Mouse (Mus musculus): Measurements from ENCODE around the gene Lrrtm4. TPM values are rescaled to one million over a fixed set of nuclear protein-coding genes. Genes with fewer than 3 reads are reported as not detected.

The Lrrtm4 gene
- polyA plus RNA-seq, 1 experiment: not detected

DNA sequence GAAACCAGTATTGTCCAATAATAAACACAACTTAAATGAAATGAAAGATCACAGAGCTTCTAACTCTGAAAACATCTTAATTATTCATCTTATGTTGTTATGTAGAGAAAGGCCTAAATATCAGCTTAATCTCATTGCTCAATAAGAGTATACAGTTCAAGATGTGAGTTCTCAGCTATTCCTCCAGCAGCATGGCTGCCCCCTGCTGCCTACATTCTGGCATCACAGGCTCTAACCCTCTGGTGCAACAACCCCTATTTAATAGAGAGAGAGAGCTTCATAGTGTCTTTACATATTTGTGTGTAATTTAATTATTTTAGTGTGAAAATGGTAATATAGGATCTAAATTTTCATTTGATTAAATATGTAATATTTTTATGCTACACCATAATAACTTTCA, 767.6 kb downstream of the Lrrtm4 start:
- TF ChIP-seq CTCF (IDR thresholded peaks at IDR 0.05; ENCODE audit: low read depth, low read length) (no peak), POLR2A (IDR thresholded peaks at IDR 0.05; ENCODE audit: borderline replicate concordance, low read depth, low read length) (no peak)
- Histone ChIP-seq H3K4me1 (ENCODE audit: control insufficient read depth, insufficient read depth, low read length) (no peaks in the 10 kb centered on the region), H3K4me3 (ENCODE audit: insufficient read depth, low read length) (no peak overlapping the region), H3K27ac (ENCODE audit: insufficient read depth, low read depth, low read length) (no peak overlapping the region)

GRCm38 (mm10) chr6:80823753-80824152, 805.1 kb downstream of the Lrrtm4 start:
- Histone ChIP-seq H3K4me1 (ENCODE audit: control insufficient read depth, insufficient read depth, low read length) (no peaks in the 10 kb centered on the region), H3K4me3 (ENCODE audit: insufficient read depth, low read length) (no peak overlapping the region), H3K27ac (ENCODE audit: insufficient read depth, low read depth, low read length) (no peak overlapping the region)
- no peak for TF ChIP-seq POLR2A (IDR thresholded peaks at IDR 0.05; ENCODE audit: borderline replicate concordance, low read depth, low read length)
- TF ChIP-seq CTCF (IDR thresholded peaks at IDR 0.05; ENCODE audit: low read depth, low read length): no peak

- Histone ChIP-seq H3K4me1 (ENCODE audit: control insufficient read depth, insufficient read depth, low read length) (no peaks in the 10 kb centered on the region), H3K4me3 (ENCODE audit: insufficient read depth, low read length) (no peak overlapping the region), H3K27ac (ENCODE audit: insufficient read depth, low read depth, low read length) (no peak overlapping the region)
- TF ChIP-seq POLR2A (IDR thresholded peaks at IDR 0.05; ENCODE audit: borderline replicate concordance, low read depth, low read length) (no peak), CTCF (IDR thresholded peaks at IDR 0.05; ENCODE audit: low read depth, low read length) (no peak)
Observed at GRCm38 (mm10) chr6:80839784-80840183, 821.1 kb downstream of the Lrrtm4 start.

DNA sequence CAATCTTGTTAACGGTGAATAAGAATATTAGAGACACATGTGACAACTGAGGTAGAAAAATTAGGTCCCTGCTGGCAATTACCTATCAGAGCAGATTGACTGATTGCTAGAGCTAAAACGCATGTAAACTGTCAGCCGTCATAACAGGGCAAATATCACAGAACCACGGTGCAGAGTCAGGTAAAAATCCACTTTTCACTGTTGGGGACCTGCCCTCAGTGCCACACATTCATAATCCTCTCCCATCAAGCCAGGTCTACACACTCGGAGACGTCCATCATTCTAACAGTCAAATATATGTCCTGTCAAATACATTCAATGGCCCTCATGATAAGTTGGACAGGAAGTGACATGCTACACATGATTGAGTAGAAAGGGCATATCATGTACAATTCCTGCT, 826.6 kb downstream of the Lrrtm4 start:
- Histone ChIP-seq H3K4me1 (ENCODE audit: control insufficient read depth, insufficient read depth, low read length) (no peaks in the 10 kb centered on the region), H3K4me3 (ENCODE audit: insufficient read depth, low read length) (no peak overlapping the region), H3K27ac (ENCODE audit: insufficient read depth, low read depth, low read length) (no peak overlapping the region)
- TF ChIP-seq CTCF (IDR thresholded peaks at IDR 0.05; ENCODE audit: low read depth, low read length) (no peak), POLR2A (IDR thresholded peaks at IDR 0.05; ENCODE audit: borderline replicate concordance, low read depth, low read length) (no peak)

DNA sequence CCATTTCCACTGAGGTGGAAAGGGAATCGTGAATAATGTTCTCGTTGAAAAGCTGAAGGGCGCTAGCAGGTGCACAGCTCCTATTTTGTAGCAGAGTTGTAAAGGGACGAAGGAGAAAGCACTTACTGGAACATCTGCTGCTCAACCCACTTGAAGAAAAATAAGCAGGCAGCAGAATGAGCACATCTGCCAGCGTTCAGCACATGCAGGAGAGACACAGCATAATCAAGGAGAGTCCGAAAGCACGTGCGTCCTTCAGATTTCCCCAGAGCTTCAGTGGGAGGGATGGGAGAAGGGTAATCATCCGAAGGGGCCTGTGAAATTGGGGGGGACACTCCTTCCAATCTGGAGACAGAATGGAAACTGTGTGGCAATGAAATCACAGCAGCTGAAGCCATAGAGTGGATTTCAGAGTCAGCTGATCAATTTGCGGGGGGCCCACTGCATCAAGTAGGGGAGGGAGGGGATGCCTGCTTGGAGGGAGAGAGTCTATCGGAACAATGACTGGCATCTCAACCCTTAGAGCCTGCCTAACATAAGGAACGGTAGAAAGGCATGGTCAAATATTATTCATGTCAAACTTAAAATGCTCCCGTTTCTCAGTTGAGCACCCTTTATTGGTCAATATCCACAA, 838.4 kb downstream of the Lrrtm4 start:
- Histone ChIP-seq H3K27ac (ENCODE audit: insufficient read depth, low read depth, low read length) (no peak overlapping the region), H3K4me1 (ENCODE audit: control insufficient read depth, insufficient read depth, low read length) (no peaks in the 10 kb centered on the region), H3K4me3 (ENCODE audit: insufficient read depth, low read length) (no peak overlapping the region)
- TF ChIP-seq CTCF (IDR thresholded peaks at IDR 0.05; ENCODE audit: low read depth, low read length) (no peak), POLR2A (IDR thresholded peaks at IDR 0.05; ENCODE audit: borderline replicate concordance, low read depth, low read length) (no peak)

Other genes with a start within 250 kb of the Lrrtm4 start
- gene Gm20594, start 201.0 kb upstream of the Lrrtm4 start, polyA plus RNA-seq (2012; ENCODE audit: insufficient read depth, insufficient read length, missing spikeins): 4.3 and 9.3 TPM in 2 replicates

All from bone marrow macrophage, adult 2 months (primary cell).